Comparison of ENCODE assay signal across 31 mouse cellular contexts in the genomic region with DNA sequence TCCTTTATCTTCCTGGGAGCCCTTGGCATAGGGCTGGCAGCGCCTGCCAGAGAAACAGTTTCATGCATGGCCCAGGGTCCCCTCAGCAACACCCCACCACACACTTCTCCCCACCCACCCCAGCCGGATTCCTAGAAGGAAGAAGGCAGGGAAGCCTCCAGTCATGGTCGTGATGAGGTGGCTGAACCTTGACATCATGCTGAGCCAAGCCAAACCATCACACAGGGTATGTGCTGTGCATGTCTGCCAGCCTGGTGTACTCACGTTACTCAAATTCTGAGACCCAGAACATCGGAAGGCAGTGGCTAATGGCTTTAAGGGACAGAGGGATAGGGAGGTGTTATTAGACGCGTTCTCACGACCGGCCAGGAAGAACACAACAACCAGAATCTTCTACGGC.
DNase-seq lines count a peak whose midpoint lies in the region; ATAC-seq and TF ChIP-seq lines count a peak whose summit lies in the region.
"Had no signal": no experiment of that assay in that cellular context is flagged by ENCODE, and none has a peak within 500 bp of the region (broad histone marks: within the 10 kb centered on the region; RNA-seq: fewer than 3 reads in every experiment).

No protein-coding gene starts in this region.

- peaks cover 13% of the 10 kb centered on the region for H3K27me3 ChIP-seq in megakaryocyte, embryonic 14.5 days (replicated peaks)
- no peaks in the 10 kb centered on the region for H3K27me3 ChIP-seq in neural tube, embryonic 14.5 days (ENCODE audit: control insufficient read depth, insufficient read depth, low read length)
- H3K27me3 ChIP-seq: CH12.LX; heart, embryonic 13.5 days; limb, embryonic 15.5 days; lung, embryonic 15.5 days; Patski had no signal

- no peak for TF ChIP-seq CTCF in cortical plate, adult 2 months (IDR thresholded peaks at IDR 0.05; ENCODE audit: extremely low read depth, insufficient read depth, low read length)

- no peak overlapping the region for H3K27ac ChIP-seq in cortical plate, adult 2 months (ENCODE audit: insufficient read depth, low read length)
- H3K27ac ChIP-seq in neural tube, embryonic 14.5 days (ENCODE audit: low read depth, low read length): no peak overlapping the region
- H3K27ac ChIP-seq: heart, adult 2 months; heart, embryonic 13.5 days; kidney, postnatal 0 days; limb, embryonic 15.5 days; liver, embryonic 14.5 days; lung, embryonic 15.5 days; stomach, postnatal 0 days had no signal

- H3K4me1 ChIP-seq in megakaryocyte, embryonic 14.5 days: no peaks in the 10 kb centered on the region
- no peaks in the 10 kb centered on the region for H3K4me1 ChIP-seq in cortical plate, adult 2 months (ENCODE audit: control insufficient read depth, insufficient read depth, low read length)
- H3K4me1 ChIP-seq in neural tube, embryonic 14.5 days (ENCODE audit: control insufficient read depth, insufficient read depth, low read length): peaks cover 3% of the 10 kb centered on the region; the same call in 1 of the 2 replicates
- H3K4me1 ChIP-seq: heart, embryonic 13.5 days; limb, embryonic 15.5 days; lung, embryonic 15.5 days had no signal

- peak overlapping the region; percentile 16; the same call in 1 of the 2 replicates for H3K4me2 ChIP-seq in neural tube, embryonic 14.5 days (ENCODE audit: low read depth, low read length)
- H3K4me2 ChIP-seq: heart, embryonic 13.5 days; limb, embryonic 15.5 days; lung, embryonic 15.5 days had no signal

- ATAC-seq in frontal cortex, adult (ENCODE audit: low TSS enrichment): 0 out of 2 replicates have a peak, but pooled peaks have one; percentile 23
- ATAC-seq in megakaryocyte, adult 5-6 weeks (ENCODE audit: poor library complexity, severe bottlenecking): no peak
- peak; percentile 71; the same call in 1 of the 2 replicates for ATAC-seq in neural tube, embryonic 14.5 days (ENCODE audit: low read depth)
- ATAC-seq in activated CD4-positive, CD25-positive, alpha-beta regulatory T cell, adult 4 months: no peak
- no peak for ATAC-seq in monocyte, adult 5-6 weeks (replicated peaks; ENCODE audit: insufficient number of reproducible peaks, low FRiP score, low TSS enrichment, poor library complexity, severe bottlenecking)
- ATAC-seq: forebrain, postnatal 0 days; Patski had no signal

- peaks cover 8% of the 10 kb centered on the region for H3K9me3 ChIP-seq in megakaryocyte, embryonic 14.5 days
- H3K9me3 ChIP-seq in neural tube, embryonic 14.5 days (ENCODE audit: control insufficient read depth, low read length): no peaks in the 10 kb centered on the region
- H3K9me3 ChIP-seq: G1E; heart, embryonic 13.5 days; limb, embryonic 15.5 days; lung, embryonic 15.5 days had no signal

- H3K9ac ChIP-seq in neural tube, embryonic 14.5 days (replicated peaks; ENCODE audit: low read depth, low read length): no peak overlapping the region
- H3K9ac ChIP-seq: forebrain, postnatal 0 days; heart, embryonic 13.5 days; limb, embryonic 15.5 days; liver, embryonic 14.5 days; lung, embryonic 15.5 days had no signal

- 72% methylated on average over 10 of the region's 10 CpGs for WGBS in neural tube, embryonic 14.5 days

- H3K4me3 ChIP-seq in megakaryocyte, embryonic 14.5 days (replicated peaks): peak overlapping the region; percentile 1
- peak overlapping the region; percentile 4; the same call in 1 of the 2 replicates for H3K4me3 ChIP-seq in cortical plate, adult 2 months (ENCODE audit: insufficient read depth, low read length)
- H3K4me3 ChIP-seq in neural tube, embryonic 14.5 days (ENCODE audit: low read depth, low read length): no peak overlapping the region
- H3K4me3 ChIP-seq: heart, adult 2 months; heart, embryonic 13.5 days; limb, embryonic 15.5 days; lung, embryonic 15.5 days had no signal

- DNase-seq in frontal cortex, postnatal 10 days (ENCODE audit: low spot score in 2 of 2): no peak
- DNase-seq: adrenal gland, adult 2 months; B cell, adult 2 months; cerebellum, adult 8-10 months; cerebellum, postnatal 36 days; forebrain, postnatal 0 days; gastrocnemius, postnatal 36 days; heart, adult 2 months; heart, postnatal 14 days; kidney, adult 2 months; left cerebral cortex, postnatal 4 days; lung, postnatal 4 days; right cerebral cortex, postnatal 14 days; thymus, adult 2 months; thymus, postnatal 4 days had no signal

- peaks cover 25% of the 10 kb centered on the region for H3K36me3 ChIP-seq in megakaryocyte, embryonic 14.5 days (replicated peaks; ENCODE audit: low read length)
- H3K36me3 ChIP-seq in neural tube, embryonic 14.5 days (ENCODE audit: control insufficient read depth, insufficient read depth, low read length): no peaks in the 10 kb centered on the region
- H3K36me3 ChIP-seq: G1E; heart, embryonic 13.5 days; limb, embryonic 15.5 days; lung, embryonic 15.5 days had no signal

- TF ChIP-seq POLR2A in cortical plate, adult 2 months (IDR thresholded peaks at IDR 0.05; ENCODE audit: extremely low read depth, insufficient read depth, low read length): no peak

Comparison
In these comparisons a context has a peak if more than half of its experiments do, and no peak if none do; other contexts are left out.
1. ATAC-seq: peak in frontal cortex, adult (single experiment) and neural tube, embryonic 14.5 days (single experiment); none in megakaryocyte, adult 5-6 weeks (single experiment), activated CD4-positive, CD25-positive, alpha-beta regulatory T cell, adult 4 months (single experiment) and monocyte, adult 5-6 weeks (single experiment).